Mouse (Mus musculus) B cell, adult 2 months (primary cell): ENCODE measurements around the gene Lrrk2.
"Not testable (repeated sequence)": the region's sequence is repeated elsewhere in the genome, so short reads cannot be mapped to it uniquely, and the experiment has no call there.

Source experiments
- DNase-seq, 2 experiments: peaks; one replicate each; pipeline ENCODE4 v3.0.0; 2022

Lrrk2 gene

DNA sequence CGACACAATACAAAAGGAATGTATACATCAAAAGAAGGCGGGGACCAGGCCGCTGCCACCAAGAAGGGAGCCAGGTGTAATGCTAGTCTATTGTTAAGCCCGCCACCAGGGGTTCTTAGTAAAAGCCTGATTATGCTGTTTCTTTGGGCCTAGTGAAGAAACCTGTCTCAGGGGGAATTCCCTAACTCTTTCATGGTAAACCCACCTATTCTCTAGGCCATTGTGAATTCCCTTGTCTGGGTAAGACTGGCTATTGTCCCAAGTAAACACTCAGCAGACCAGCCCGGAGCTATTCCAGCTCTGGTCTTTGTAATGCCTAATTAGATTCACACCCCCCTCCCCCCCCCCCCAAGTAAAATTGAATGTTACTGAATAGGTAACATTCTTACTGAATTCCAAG is 191.2 kb downstream of the Lrrk2 start:
- DNase-seq: not testable (repeated sequence)
